ENCODE assay signal across 17 mouse cellular contexts in genomic region chr11:18621777-18622176, GRCm38 (mm10).
DNase-seq lines count a peak whose midpoint lies in the region; ATAC-seq and TF ChIP-seq lines count a peak whose summit lies in the region.
"Had no signal": no experiment of that assay in that cellular context is flagged by ENCODE, and none has a peak within 500 bp of the region (broad histone marks: within the 10 kb centered on the region; RNA-seq: fewer than 3 reads in every experiment).

No protein-coding gene starts in this region.

- WGBS in hindbrain, embryonic 10.5 days, result 53% methylated on average over 3 of the region's 3 CpGs
- 18% methylated on average over 3 of the region's 3 CpGs for WGBS in hindbrain, embryonic 13.5 days
- 34% methylated on average over 3 of the region's 3 CpGs for WGBS in neural tube, embryonic 12.5 days
- WGBS in neural tube, embryonic 15.5 days, result 19% methylated on average over 3 of the region's 3 CpGs
- 24% methylated on average over 3 of the region's 3 CpGs for WGBS in midbrain, postnatal 0 days

- no peak for TF ChIP-seq CTCF in midbrain, postnatal 0 days (IDR thresholded peaks at IDR 0.05)

- DNase-seq in hindbrain, embryonic 10.5 days (ENCODE audit: low spot score), result no peak
- DNase-seq in midbrain, postnatal 0 days (ENCODE audit: low spot score), result no peak
- DNase-seq in right cerebral cortex, postnatal 10 days (ENCODE audit: low spot score in 2 of 2), result no peak
- no peak for DNase-seq in ovary, postnatal 14 days (ENCODE audit: low spot score)
- DNase-seq: adrenal gland, postnatal 36 days; cerebellum, adult 8-10 months; gastrocnemius, postnatal 14 days; heart, adult 2 months; kidney, adult 9 months; kidney, postnatal 4 days; thymus, adult 18-20 months had no signal

- H3K4me2 ChIP-seq in hindbrain, embryonic 13.5 days, result no peak overlapping the region
- no peak overlapping the region for H3K4me2 ChIP-seq in neural tube, embryonic 12.5 days (replicated peaks)
- no peak overlapping the region for H3K4me2 ChIP-seq in neural tube, embryonic 15.5 days
- no peak overlapping the region for H3K4me2 ChIP-seq in midbrain, postnatal 0 days (ENCODE audit: low read depth, low read length, poor library complexity, severe bottlenecking)
- H3K4me2 ChIP-seq: limb, embryonic 13.5 days had no signal

- peak overlapping the region; percentile 62; the same call in 1 of the 2 replicates for H3K27ac ChIP-seq in hindbrain, embryonic 10.5 days
- H3K27ac ChIP-seq in hindbrain, embryonic 13.5 days, result no peak overlapping the region
- no peak overlapping the region for H3K27ac ChIP-seq in neural tube, embryonic 12.5 days
- H3K27ac ChIP-seq in neural tube, embryonic 15.5 days (replicated peaks), result no peak overlapping the region
- no peak overlapping the region for H3K27ac ChIP-seq in midbrain, postnatal 0 days (ENCODE audit: low read depth, low read length)
- H3K27ac ChIP-seq: heart, adult 2 months; limb, embryonic 13.5 days; liver, embryonic 14.5 days had no signal

- ATAC-seq in hindbrain, embryonic 13.5 days (ENCODE audit: low FRiP score), result no peak
- 0 out of 2 replicates have a peak, but pooled peaks have one; percentile 33 for ATAC-seq in neural tube, embryonic 12.5 days (ENCODE audit: low FRiP score, low read depth)
- no peak for ATAC-seq in neural tube, embryonic 15.5 days (ENCODE audit: low FRiP score)
- ATAC-seq in midbrain, postnatal 0 days (ENCODE audit: low FRiP score), result peak; percentile 27; the same call in 1 of the 2 replicates

- no peak overlapping the region for H3K4me3 ChIP-seq in hindbrain, embryonic 10.5 days
- H3K4me3 ChIP-seq in hindbrain, embryonic 13.5 days, result no peak overlapping the region
- H3K4me3 ChIP-seq in neural tube, embryonic 12.5 days, result no peak overlapping the region
- H3K4me3 ChIP-seq in neural tube, embryonic 15.5 days (replicated peaks), result no peak overlapping the region
- no peak overlapping the region for H3K4me3 ChIP-seq in midbrain, postnatal 0 days (ENCODE audit: low read depth, low read length)
- H3K4me3 ChIP-seq: heart, adult 2 months; limb, embryonic 13.5 days; myocyte had no signal

- H3K36me3 ChIP-seq in hindbrain, embryonic 10.5 days, result no peaks in the 10 kb centered on the region
- H3K36me3 ChIP-seq in hindbrain, embryonic 13.5 days, result no peaks in the 10 kb centered on the region
- no peaks in the 10 kb centered on the region for H3K36me3 ChIP-seq in neural tube, embryonic 12.5 days
- H3K36me3 ChIP-seq in neural tube, embryonic 15.5 days, result no peaks in the 10 kb centered on the region
- H3K36me3 ChIP-seq in midbrain, postnatal 0 days (ENCODE audit: insufficient read depth, low read length), result no peaks in the 10 kb centered on the region
- H3K36me3 ChIP-seq: limb, embryonic 13.5 days had no signal

- H3K27me3 ChIP-seq in hindbrain, embryonic 10.5 days (ENCODE audit: insufficient read depth, poor library complexity, severe bottlenecking), result no peaks in the 10 kb centered on the region
- no peaks in the 10 kb centered on the region for H3K27me3 ChIP-seq in hindbrain, embryonic 13.5 days
- no peaks in the 10 kb centered on the region for H3K27me3 ChIP-seq in neural tube, embryonic 12.5 days (replicated peaks)
- no peaks in the 10 kb centered on the region for H3K27me3 ChIP-seq in neural tube, embryonic 15.5 days (replicated peaks)
- H3K27me3 ChIP-seq in midbrain, postnatal 0 days (ENCODE audit: insufficient read depth, low read length), result no peaks in the 10 kb centered on the region

- peaks cover 14% of the 10 kb centered on the region for H3K4me1 ChIP-seq in hindbrain, embryonic 10.5 days (replicated peaks)
- 0 out of 2 replicates have a peak, but pooled peaks cover 7% of the 10 kb centered on the region for H3K4me1 ChIP-seq in hindbrain, embryonic 13.5 days (replicated peaks)
- peaks cover 7% of the 10 kb centered on the region; the same call in 1 of the 2 replicates for H3K4me1 ChIP-seq in neural tube, embryonic 12.5 days
- 0 out of 2 replicates have a peak, but pooled peaks cover 4% of the 10 kb centered on the region for H3K4me1 ChIP-seq in neural tube, embryonic 15.5 days
- no peaks in the 10 kb centered on the region for H3K4me1 ChIP-seq in midbrain, postnatal 0 days (ENCODE audit: insufficient read depth, low read length)
- H3K4me1 ChIP-seq: limb, embryonic 13.5 days had no signal

- H3K9ac ChIP-seq in hindbrain, embryonic 13.5 days, result no peak overlapping the region
- no peak overlapping the region for H3K9ac ChIP-seq in neural tube, embryonic 12.5 days
- no peak overlapping the region for H3K9ac ChIP-seq in neural tube, embryonic 15.5 days (replicated peaks)
- H3K9ac ChIP-seq in midbrain, postnatal 0 days (replicated peaks; ENCODE audit: low read length, poor library complexity, severe bottlenecking), result no peak overlapping the region
- H3K9ac ChIP-seq: limb, embryonic 13.5 days; liver, embryonic 14.5 days had no signal

- no peaks in the 10 kb centered on the region for H3K9me3 ChIP-seq in hindbrain, embryonic 10.5 days
- H3K9me3 ChIP-seq in hindbrain, embryonic 13.5 days, result no peaks in the 10 kb centered on the region
- no peaks in the 10 kb centered on the region for H3K9me3 ChIP-seq in neural tube, embryonic 12.5 days
- no peaks in the 10 kb centered on the region for H3K9me3 ChIP-seq in neural tube, embryonic 15.5 days (replicated peaks)
- H3K9me3 ChIP-seq in midbrain, postnatal 0 days (ENCODE audit: low read length), result no peaks in the 10 kb centered on the region
- H3K9me3 ChIP-seq: limb, embryonic 13.5 days had no signal

Comparison
In these comparisons a context has a peak if more than half of its experiments do, and no peak if none do; other contexts are left out.
1. ATAC-seq: peak in neural tube, embryonic 12.5 days (single experiment) and midbrain, postnatal 0 days (single experiment); none in hindbrain, embryonic 13.5 days (single experiment) and neural tube, embryonic 15.5 days (single experiment).